Mouse (Mus musculus) layer of hippocampus, adult 18-20 months (tissue): ENCODE results near the gene Ahcyl2. TPM values are rescaled to one million over a fixed set of nuclear protein-coding genes. Genes with fewer than 3 reads are reported as not detected.

Source experiments
- DNase-seq, 2 experiments: peaks; one replicate each; pipeline ENCODE4 v3.0.0; 2022; ENCODE audit warnings: low spot score in 2 of 2
- total RNA-seq, 2 experiments: library from RNA; stranded (reverse); gene quantifications; 2 replicates each; pipeline ENCODE4 v1.2.3; 2021

The Ahcyl2 gene
- total RNA-seq, 2 experiments from 2014 or later, result 231 to 237 TPM

DNA sequence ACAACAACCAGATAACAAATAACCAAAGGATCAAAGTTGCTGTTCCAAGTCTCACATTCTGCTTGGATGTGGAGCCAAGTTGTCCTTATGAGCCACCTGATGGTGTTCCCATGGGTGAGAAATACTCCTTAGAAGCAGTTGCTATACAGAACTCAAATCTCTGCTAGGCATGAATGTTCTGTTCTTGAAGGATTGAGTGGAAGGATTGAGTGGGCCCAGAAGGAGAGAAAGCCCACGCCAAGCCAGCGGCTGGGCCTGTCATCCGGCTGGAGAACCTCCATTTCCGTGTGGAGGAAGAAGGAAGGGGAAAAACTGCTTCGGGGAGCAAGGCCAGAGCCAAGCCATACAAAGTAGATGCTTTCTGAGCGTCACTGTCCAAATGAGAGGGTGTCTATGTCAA, 193.3 kb downstream of the Ahcyl2 start:
- peak in 1 of 2 experiments; percentile 64 for DNase-seq

Other genes with a start within 250 kb of the Ahcyl2 start
- 1 to 10 TPM; 4.4 to 5.4 TPM for gene Irf5, start 241.4 kb upstream of the Ahcyl2 start, total RNA-seq
- 10 to 100 TPM; 71.6 to 72.1 TPM for gene Tnpo3, start 158.1 kb upstream of the Ahcyl2 start, total RNA-seq
- gene Tspan33, start 73.8 kb upstream of the Ahcyl2 start, total RNA-seq, result 10 to 100 TPM; 35.3 to 39.8 TPM
- gene Smo, start 32.5 kb upstream of the Ahcyl2 start, total RNA-seq, result 10 to 100 TPM; 17.1 to 18.6 TPM
- gene Strip2, start 149.0 kb downstream of the Ahcyl2 start, total RNA-seq, result 10 to 100 TPM; 22.5 to 28.8 TPM